Mouse (Mus musculus): Measurements from ENCODE around the gene Pabpn1. TPM values are rescaled to one million over a fixed set of nuclear protein-coding genes. Genes with fewer than 3 reads are reported as not detected.

Pabpn1 gene
- polyA plus RNA-seq, 1 experiment: not detected

Other genes with a start within 250 kb of the Pabpn1 start
- not detected in 2 replicates for gene 1700123O20Rik, start 206.3 kb upstream of the Pabpn1 start, polyA plus RNA-seq (2012; ENCODE audit: insufficient read depth, insufficient read length, low replicate concordance, missing spikeins)
- 835 TPM in 1 of 2 replicates, not detected in the other for gene Acin1, start 205.6 kb upstream of the Pabpn1 start, polyA plus RNA-seq (2012; ENCODE audit: insufficient read depth, insufficient read length, low replicate concordance, missing spikeins)
- not detected in 2 replicates for gene Gm29776, start 193.7 kb upstream of the Pabpn1 start, polyA plus RNA-seq (2012; ENCODE audit: insufficient read depth, insufficient read length, low replicate concordance, missing spikeins)
- gene Cebpe, start 180.3 kb upstream of the Pabpn1 start, polyA plus RNA-seq (2012; ENCODE audit: insufficient read depth, insufficient read length, low replicate concordance, missing spikeins): not detected in 2 replicates
- gene Slc7a8, start 110.6 kb upstream of the Pabpn1 start, polyA plus RNA-seq (2012; ENCODE audit: insufficient read depth, insufficient read length, low replicate concordance, missing spikeins): not detected in 2 replicates
- not detected in 2 replicates for gene Rnf212b, start 78.4 kb upstream of the Pabpn1 start, polyA plus RNA-seq (2012; ENCODE audit: insufficient read depth, insufficient read length, low replicate concordance, missing spikeins)
- not detected in 2 replicates for gene Homez, start 21.5 kb upstream of the Pabpn1 start, polyA plus RNA-seq (2012; ENCODE audit: insufficient read depth, insufficient read length, low replicate concordance, missing spikeins)
- not detected in 2 replicates for gene Ppp1r3e, start 14.9 kb upstream of the Pabpn1 start, polyA plus RNA-seq (2012; ENCODE audit: insufficient read depth, insufficient read length, low replicate concordance, missing spikeins)
- gene Bcl2l2, start 9.1 kb upstream of the Pabpn1 start, polyA plus RNA-seq (2012; ENCODE audit: insufficient read depth, insufficient read length, low replicate concordance, missing spikeins): 145 TPM in 1 of 2 replicates, not detected in the other
- not detected in 2 replicates for gene Gm20521, start 9.1 kb upstream of the Pabpn1 start, polyA plus RNA-seq (2012; ENCODE audit: insufficient read depth, insufficient read length, low replicate concordance, missing spikeins)
- gene Slc22a17, start 20.6 kb downstream of the Pabpn1 start, polyA plus RNA-seq (2012; ENCODE audit: insufficient read depth, insufficient read length, low replicate concordance, missing spikeins): 220 TPM in 1 of 2 replicates, not detected in the other
- not detected in 2 replicates for gene Efs, start 33.6 kb downstream of the Pabpn1 start, polyA plus RNA-seq (2012; ENCODE audit: insufficient read depth, insufficient read length, low replicate concordance, missing spikeins)
- not detected in 2 replicates for gene Il25, start 40.2 kb downstream of the Pabpn1 start, polyA plus RNA-seq (2012; ENCODE audit: insufficient read depth, insufficient read length, low replicate concordance, missing spikeins)
- not detected in 2 replicates for gene Cmtm5, start 43.8 kb downstream of the Pabpn1 start, polyA plus RNA-seq (2012; ENCODE audit: insufficient read depth, insufficient read length, low replicate concordance, missing spikeins)
- not detected in 2 replicates for gene Myh6, start 74.4 kb downstream of the Pabpn1 start, polyA plus RNA-seq (2012; ENCODE audit: insufficient read depth, insufficient read length, low replicate concordance, missing spikeins)
- not detected in 2 replicates for gene Gm17428, start 84.4 kb downstream of the Pabpn1 start, polyA plus RNA-seq (2012; ENCODE audit: insufficient read depth, insufficient read length, low replicate concordance, missing spikeins)
- gene Myh7, start 102.1 kb downstream of the Pabpn1 start, polyA plus RNA-seq (2012; ENCODE audit: insufficient read depth, insufficient read length, low replicate concordance, missing spikeins): not detected in 2 replicates
- not detected in 2 replicates for gene Ngdn, start 123.0 kb downstream of the Pabpn1 start, polyA plus RNA-seq (2012; ENCODE audit: insufficient read depth, insufficient read length, low replicate concordance, missing spikeins)
- gene Zfhx2, start 199.8 kb downstream of the Pabpn1 start, polyA plus RNA-seq (2012; ENCODE audit: insufficient read depth, insufficient read length, low replicate concordance, missing spikeins): not detected in 2 replicates
- not detected in 2 replicates for gene Thtpa, start 202.3 kb downstream of the Pabpn1 start, polyA plus RNA-seq (2012; ENCODE audit: insufficient read depth, insufficient read length, low replicate concordance, missing spikeins)
- gene Ap1g2, start 214.1 kb downstream of the Pabpn1 start, polyA plus RNA-seq (2012; ENCODE audit: insufficient read depth, insufficient read length, low replicate concordance, missing spikeins): not detected in 2 replicates
- gene Jph4, start 224.4 kb downstream of the Pabpn1 start, polyA plus RNA-seq (2012; ENCODE audit: insufficient read depth, insufficient read length, low replicate concordance, missing spikeins): not detected in 2 replicates

Data from olfactory bulb, adult 2 months (tissue).